Mouse (Mus musculus) spleen, adult 2 months (tissue): Measurements from ENCODE around the gene Hepacam2. TPM values are rescaled to one million over a fixed set of nuclear protein-coding genes. Genes with fewer than 3 reads are reported as not detected.

Source experiments
- DNase-seq, 2 experiments: peaks; one replicate each; pipeline versions ENCODE4 v3.0.0 to v3.0.0-alpha.2; 2012 to 2021; ENCODE audit warnings: low spot score in 2 of 2, low read depth in 1 of 2
- H3K27ac ChIP-seq: fragments of 200-500 bp; 2 replicates; pipeline ENCODE4 v1.5.1; 2012; ENCODE audit warnings: low read length, inconsistent platforms; ENCODE audit not compliant: insufficient read depth
- H3K27me3 ChIP-seq: fragments of 200-500 bp; 2 replicates; pipeline ENCODE4 v1.6.1; 2012; ENCODE audit warnings: mild to moderate bottlenecking, moderate library complexity, low read length, inconsistent platforms; ENCODE audit not compliant: control insufficient read depth, insufficient read depth
- H3K36me3 ChIP-seq: fragments of 200-500 bp; 2 replicates; pipeline ENCODE4 v1.6.1; 2012; ENCODE audit warnings: mild to moderate bottlenecking, low read length, inconsistent platforms; ENCODE audit not compliant: control insufficient read depth, insufficient read depth
- H3K4me1 ChIP-seq: fragments of 200-500 bp; 2 replicates; pipeline ENCODE4 v1.6.1; 2011; ENCODE audit warnings: inconsistent platforms; ENCODE audit not compliant: control insufficient read depth, insufficient read depth, insufficient read length
- H3K4me3 ChIP-seq: fragments of 200-500 bp; 2 replicates; pipeline ENCODE4 v1.5.1; 2011; ENCODE audit warnings: mild to moderate bottlenecking, inconsistent platforms; ENCODE audit not compliant: insufficient read depth, insufficient read length; ENCODE audit errors: extremely low read depth
- CTCF ChIP-seq: fragments of 200-500 bp; IDR thresholded peaks from 2 replicates; pipeline ENCODE4 v1.5.1; 2011; ENCODE audit warnings: mild to moderate bottlenecking, inconsistent platforms; ENCODE audit not compliant: insufficient read depth, insufficient read length, insufficient replicate concordance; ENCODE audit errors: extremely low read depth
- POLR2A ChIP-seq: fragments of 200-500 bp; IDR thresholded peaks from 2 replicates; pipeline ENCODE4 v1.6.1; 2011; ENCODE audit warnings: low read depth, low read length, inconsistent platforms
- WGBS: fragments of 180-500 bp; shearing (Covaris S2); methylation state at CpG from one replicate; pipeline ENCODE4 v1.1.7; 2018; 5-methylcytosine and 5-hydroxymethylcytosine counted together
- polyA plus RNA-seq: library from polyadenylated mRNA; depleted of rRNA; stranded (reverse); fragments of >200 nt; gene quantifications from 2 replicates; pipeline ENCODE4 v1.2.3, GENCODE M21; 2012; rRNA removed

Gene Hepacam2
- 3.2 and 4.3 TPM in 2 replicates for polyA plus RNA-seq

- TF ChIP-seq CTCF (no peak), POLR2A (peak; percentile 4; the same call in 1 of the 2 replicates)
- H3K27ac ChIP-seq = no peak within 1 kb of the TSS
Observed at GRCm38 (mm10) chr6:3498162-3498848, at the start of gene Hepacam2, which contains the start of gene Vps50. Gene Hepacam2 (minus strand): TSS chr6:3498298. Gene Vps50 (plus strand): TSS chr6:3498382.

GRCm38 (mm10) chr6:3544970-3545369 lies 46.9 kb upstream of the Hepacam2 start:
- H3K4me1 ChIP-seq = no peaks in the 10 kb centered on the region
- WGBS = 95% methylated on average over 1 of the region's 1 CpGs
- TF ChIP-seq POLR2A = no peak
- no peak for TF ChIP-seq CTCF
- H3K27ac ChIP-seq = no peak overlapping the region
- peaks cover 3% of the 10 kb centered on the region for H3K36me3 ChIP-seq
- DNase-seq = no peak
- H3K4me3 ChIP-seq = no peak overlapping the region
- no peaks in the 10 kb centered on the region for H3K27me3 ChIP-seq

More at GRCm38 (mm10) chr6:3498162-3498848, at the start of gene Hepacam2, which contains the start of gene Vps50:
- no peaks in the 10 kb centered on the region for H3K27me3 ChIP-seq
- peak within 1 kb of the TSS; percentile 77 for H3K4me3 ChIP-seq
- no peaks in the 10 kb centered on the region for H3K36me3 ChIP-seq
- peaks cover 3% of the 10 kb centered on the region; the same call in 1 of the 2 replicates for H3K4me1 ChIP-seq
- WGBS = 2% methylated on average over 28 of the region's 28 CpGs
- DNase-seq = peak; percentile 73 to 88

DNA sequence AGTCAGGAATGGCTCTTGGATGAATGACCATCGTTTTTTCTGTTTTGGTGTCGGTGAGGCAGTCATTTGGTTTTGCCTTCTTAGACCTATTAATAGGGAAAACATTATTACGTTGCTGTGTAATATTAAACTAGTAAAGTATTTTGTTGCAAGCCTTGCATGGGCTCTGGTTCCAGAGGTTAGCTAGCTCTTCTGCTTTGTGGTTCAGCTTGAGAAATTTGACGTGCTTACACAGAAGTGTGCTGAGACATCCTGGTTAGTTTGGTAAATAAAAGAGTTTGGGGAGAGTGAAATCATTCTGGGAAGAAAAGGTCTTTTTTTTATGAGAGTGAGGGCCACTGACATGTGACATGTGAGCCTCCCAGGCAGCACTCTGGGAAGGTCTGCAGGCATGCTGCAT lies 45.8 kb upstream of the Hepacam2 start:
- Histone ChIP-seq H3K27ac (no peak overlapping the region), H3K36me3 (peaks cover 3% of the 10 kb centered on the region), H3K27me3 (no peaks in the 10 kb centered on the region), H3K4me1 (no peaks in the 10 kb centered on the region), H3K4me3 (no peak overlapping the region)
- no peak for DNase-seq
- WGBS = 87% methylated on average over 4 of the region's 4 CpGs
- TF ChIP-seq POLR2A (no peak), CTCF (no peak)

- H3K4me1 ChIP-seq = no peaks in the 10 kb centered on the region
- DNase-seq = no peak
- no peak for TF ChIP-seq CTCF
- no peak for TF ChIP-seq POLR2A
- WGBS = 94% methylated on average over 2 of the region's 2 CpGs
- H3K36me3 ChIP-seq = peaks cover 1% of the 10 kb centered on the region; the same call in 1 of the 2 replicates
- no peaks in the 10 kb centered on the region for H3K27me3 ChIP-seq
- H3K27ac ChIP-seq = no peak overlapping the region
- H3K4me3 ChIP-seq = no peak overlapping the region
Observed at GRCm38 (mm10) chr6:3539470-3539869, 41.4 kb upstream of the Hepacam2 start.

- Histone ChIP-seq H3K36me3 (peaks cover 2% of the 10 kb centered on the region; the same call in 1 of the 2 replicates), H3K4me1 (no peaks in the 10 kb centered on the region), H3K27ac (no peak overlapping the region), H3K4me3 (no peak overlapping the region), H3K27me3 (no peaks in the 10 kb centered on the region)
- no peak for DNase-seq
- TF ChIP-seq POLR2A (no peak), CTCF (no peak)
- 23% methylated on average over 1 of the region's 1 CpGs for WGBS
Observed at GRCm38 (mm10) chr6:3536048-3536447, 38.0 kb upstream of the Hepacam2 start.

- Histone ChIP-seq H3K27ac (no peak overlapping the region), H3K4me3 (no peak overlapping the region), H3K4me1 (no peaks in the 10 kb centered on the region), H3K36me3 (peaks cover 1% of the 10 kb centered on the region; the same call in 1 of the 2 replicates), H3K27me3 (no peaks in the 10 kb centered on the region)
- no peak for TF ChIP-seq POLR2A
- no peak for TF ChIP-seq CTCF
- WGBS = 97% methylated on average over 5 of the region's 5 CpGs
- no peak for DNase-seq
Observed at GRCm38 (mm10) chr6:3531445-3531844, 33.3 kb upstream of the Hepacam2 start.

GRCm38 (mm10) chr6:3528198-3528597 lies 30.1 kb upstream of the Hepacam2 start:
- Histone ChIP-seq H3K4me3 (no peak overlapping the region), H3K4me1 (no peaks in the 10 kb centered on the region), H3K36me3 (peaks cover 1% of the 10 kb centered on the region; the same call in 1 of the 2 replicates), H3K27me3 (no peaks in the 10 kb centered on the region), H3K27ac (no peak overlapping the region)
- DNase-seq = no peak
- WGBS = 90% methylated on average over 4 of the region's 4 CpGs
- TF ChIP-seq POLR2A = no peak
- TF ChIP-seq CTCF = no peak
